9 mouse cellular contexts compared by ENCODE assay signal in genomic region chr2:166045549-166046501, GRCm38 (mm10). TPM values are rescaled to one million over a fixed set of nuclear protein-coding genes. Genes with fewer than 3 reads are reported as not detected.
DNase-seq lines count a peak whose midpoint lies in the region; ATAC-seq and TF ChIP-seq lines count a peak whose summit lies in the region.
"Had no signal": no experiment of that assay in that cellular context is flagged by ENCODE, and none has a peak within 500 bp of the region (broad histone marks: within the 10 kb centered on the region; RNA-seq: fewer than 3 reads in every experiment).

No protein-coding gene starts in this region.

- TF ChIP-seq CTCF in forebrain, postnatal 0 days (IDR thresholded peaks at IDR 0.05; ENCODE audit: low read depth): peak; percentile 84

- peak; percentile 71 for DNase-seq in forebrain, postnatal 0 days
- DNase-seq in forebrain, embryonic 10.5 days (ENCODE audit: extremely low spot score, low spot score): no peak
- DNase-seq in 3T3-L1 (ENCODE audit: low read depth, low spot score): peak; percentile 76
- DNase-seq in heart, embryonic 10.5 days (ENCODE audit: low spot score): no peak
- DNase-seq in splenic B cell, adult 2 months (ENCODE audit: low read depth, low spot score): peak; percentile 63
- DNase-seq in layer of hippocampus, postnatal 36 days: no peak

- H3K27ac ChIP-seq in forebrain, postnatal 0 days (ENCODE audit: low read depth, low read length): no peak overlapping the region
- H3K27ac ChIP-seq in forebrain, embryonic 10.5 days: no peak overlapping the region
- peak overlapping the region; percentile 47; the same call in 1 of the 2 replicates for H3K27ac ChIP-seq in heart, embryonic 10.5 days
- H3K27ac ChIP-seq in limb, embryonic 15.5 days: peak overlapping the region; percentile 57
- H3K27ac ChIP-seq: midbrain, embryonic 12.5 days had no signal

- H3K9me3 ChIP-seq in forebrain, postnatal 0 days (ENCODE audit: low read length): no peaks in the 10 kb centered on the region
- no peaks in the 10 kb centered on the region for H3K9me3 ChIP-seq in forebrain, embryonic 10.5 days
- H3K9me3 ChIP-seq in heart, embryonic 10.5 days: no peaks in the 10 kb centered on the region
- no peaks in the 10 kb centered on the region for H3K9me3 ChIP-seq in limb, embryonic 15.5 days
- H3K9me3 ChIP-seq: midbrain, embryonic 12.5 days had no signal

- no peak overlapping the region for H3K4me3 ChIP-seq in forebrain, postnatal 0 days (ENCODE audit: low read depth, low read length)
- no peak overlapping the region for H3K4me3 ChIP-seq in forebrain, embryonic 10.5 days
- no peak overlapping the region for H3K4me3 ChIP-seq in heart, embryonic 10.5 days
- H3K4me3 ChIP-seq in limb, embryonic 15.5 days: no peak overlapping the region
- H3K4me3 ChIP-seq: midbrain, embryonic 12.5 days had no signal

- no peak overlapping the region for H3K4me2 ChIP-seq in forebrain, postnatal 0 days (ENCODE audit: low read depth)
- no peak overlapping the region for H3K4me2 ChIP-seq in limb, embryonic 15.5 days
- H3K4me2 ChIP-seq: midbrain, embryonic 12.5 days had no signal

- ATAC-seq in forebrain, postnatal 0 days: no peak
- ATAC-seq in activated CD4-positive, CD25-positive, alpha-beta regulatory T cell, adult 4 months: peak; percentile 69
- ATAC-seq in limb, embryonic 15.5 days (ENCODE audit: insufficient number of reproducible peaks, low FRiP score, low TSS enrichment, low read depth): no peak

- no peaks in the 10 kb centered on the region for H3K4me1 ChIP-seq in forebrain, postnatal 0 days (ENCODE audit: insufficient read depth)
- H3K4me1 ChIP-seq in forebrain, embryonic 10.5 days: peaks cover 18% of the 10 kb centered on the region
- peaks cover 46% of the 10 kb centered on the region for H3K4me1 ChIP-seq in heart, embryonic 10.5 days
- peaks cover 28% of the 10 kb centered on the region for H3K4me1 ChIP-seq in limb, embryonic 15.5 days

- 49% methylated on average over 10 of the region's 10 CpGs for WGBS in forebrain, postnatal 0 days
- 83% methylated on average over 10 of the region's 10 CpGs for WGBS in forebrain, embryonic 10.5 days
- WGBS in heart, embryonic 10.5 days: 66% methylated on average over 10 of the region's 10 CpGs
- WGBS in limb, embryonic 15.5 days: 55% methylated on average over 10 of the region's 10 CpGs

- no peaks in the 10 kb centered on the region for H3K27me3 ChIP-seq in forebrain, postnatal 0 days (ENCODE audit: insufficient read depth, low read length)
- H3K27me3 ChIP-seq in forebrain, embryonic 10.5 days (ENCODE audit: poor library complexity, severe bottlenecking): no peaks in the 10 kb centered on the region
- H3K27me3 ChIP-seq in heart, embryonic 10.5 days (ENCODE audit: insufficient read depth, poor library complexity, severe bottlenecking): no peaks in the 10 kb centered on the region
- H3K27me3 ChIP-seq in limb, embryonic 15.5 days: no peaks in the 10 kb centered on the region
- no peaks in the 10 kb centered on the region for H3K27me3 ChIP-seq in splenic B cell, adult 2 months (ENCODE audit: control insufficient read depth, insufficient read depth, low read length, poor library complexity, severe bottlenecking)
- H3K27me3 ChIP-seq: midbrain, embryonic 12.5 days had no signal

- no peak overlapping the region for H3K9ac ChIP-seq in forebrain, postnatal 0 days
- H3K9ac ChIP-seq in limb, embryonic 15.5 days: no peak overlapping the region
- H3K9ac ChIP-seq: midbrain, embryonic 12.5 days had no signal

- H3K36me3 ChIP-seq in forebrain, postnatal 0 days (ENCODE audit: insufficient read depth): peaks cover 27% of the 10 kb centered on the region
- H3K36me3 ChIP-seq in forebrain, embryonic 10.5 days (replicated peaks): peaks cover 35% of the 10 kb centered on the region
- H3K36me3 ChIP-seq in heart, embryonic 10.5 days: peaks cover 27% of the 10 kb centered on the region
- peaks cover 30% of the 10 kb centered on the region for H3K36me3 ChIP-seq in limb, embryonic 15.5 days
- H3K36me3 ChIP-seq in splenic B cell, adult 2 months (ENCODE audit: control insufficient read depth, insufficient read depth, low read length, poor library complexity, severe bottlenecking): peaks cover 10% of the 10 kb centered on the region

RNA-seq across cellular contexts. Expression of gene Ncoa3, which starts 53.4 kb away (rescaled TPM):
- total RNA-seq in forebrain, postnatal 0 days (2014; rRNA removed): 19.8 and 24.1 TPM in 2 replicates
- polyA plus RNA-seq in forebrain, postnatal 0 days (2015; fragmentation: Nextera tagmentation; extraction: Ambion mirVana): 6.6 and 9.8 TPM in 2 replicates
- polyA plus RNA-seq in forebrain, embryonic 10.5 days (2016; fragmentation: Nextera tagmentation; extraction: Ambion mirVana): 14.3 and 15.7 TPM in 2 replicates
- 10 to 100 TPM; 65.2 to 65.3 TPM for polyA plus RNA-seq in activated CD4-positive, CD25-positive, alpha-beta regulatory T cell, adult 4 months (2017; shearing (Covaris generic))
- polyA plus RNA-seq in heart, embryonic 10.5 days (2016; fragmentation: Nextera tagmentation; extraction: Ambion mirVana): 14.8 and 15.8 TPM in 2 replicates
- 15.4 and 16.2 TPM in 2 replicates for polyA plus RNA-seq in limb, embryonic 15.5 days (2015; fragmentation: Nextera tagmentation; extraction: Ambion mirVana)
- 10 to 100 TPM; 34.6 to 37.8 TPM for total RNA-seq in layer of hippocampus, postnatal 36 days (2021)

Comparison
In these comparisons a context has a peak if more than half of its experiments do, and no peak if none do; other contexts are left out.
1. DNase-seq: peak in forebrain, postnatal 0 days (single experiment), 3T3-L1 (single experiment) and splenic B cell, adult 2 months (single experiment); none in forebrain, embryonic 10.5 days (single experiment), heart, embryonic 10.5 days (single experiment) and layer of hippocampus, postnatal 36 days (0 of 2).
2. H3K27ac ChIP-seq: peak in heart, embryonic 10.5 days (single experiment) and limb, embryonic 15.5 days (single experiment); none in forebrain, postnatal 0 days (single experiment) and forebrain, embryonic 10.5 days (single experiment).